Mouse (Mus musculus) CH12.LX (cell line): ENCODE measurements around the gene Tmem97. TPM values are rescaled to one million over a fixed set of nuclear protein-coding genes. Genes with fewer than 3 reads are reported as not detected.

ENCODE experiments used
- DNase-seq: peaks from one replicate; pipeline ENCODE4 v3.0.0-alpha.2; 2013; ENCODE audit errors: extremely low read depth
- H3K27ac ChIP-seq: 2 replicates; pipeline ENCODE4 v1.5.1; 2012; ENCODE audit warnings: low read depth, mild to moderate bottlenecking, control low read depth, moderate library complexity; ENCODE audit not compliant: insufficient read depth
- H3K27me3 ChIP-seq: replicated peaks from 2 replicates; pipeline ENCODE3; 2012; ENCODE audit warnings: inconsistent platforms
- H3K36me3 ChIP-seq, 2 experiments: replicated peaks in 1 of 2; 2 replicates each; pipeline versions ENCODE3 to v1.6.1; 2012; ENCODE audit warnings: inconsistent platforms in 1 of 2, low read length in 1 of 2, mild to moderate bottlenecking in 1 of 2, mixed read lengths in 1 of 2, moderate library complexity in 1 of 2; ENCODE audit not compliant: control insufficient read depth in 1 of 2, insufficient read depth in 1 of 2
- H3K4me1 ChIP-seq, 2 experiments: 2 replicates each; pipeline ENCODE4 v1.6.1; 2012; ENCODE audit warnings: inconsistent platforms in 1 of 2, moderate library complexity in 1 of 2; ENCODE audit not compliant: insufficient read depth in 2 of 2, control insufficient read depth in 1 of 2
- H3K4me2 ChIP-seq: 2 replicates; pipeline ENCODE4 v1.6.1; 2012; ENCODE audit warnings: low read depth, mild to moderate bottlenecking, control low read depth; ENCODE audit not compliant: poor library complexity, insufficient read depth, severe bottlenecking
- H3K4me3 ChIP-seq, 3 experiments: fragments of 150-350 bp in 1 of 3; sonication (generic) in 1 of 3; replicated peaks in 1 of 3; 2 replicates each; pipeline versions ENCODE3 to v1.5.1; 2011 to 2012; ENCODE audit warnings: low read depth in 2 of 3, low read length in 2 of 3, mild to moderate bottlenecking in 2 of 3, moderate library complexity in 2 of 3, control low read depth in 1 of 3, improper control_type of control experiment in 1 of 3, inconsistent platforms in 1 of 3, mixed read lengths in 1 of 3; ENCODE audit not compliant: poor library complexity in 1 of 3
- H3K79me2 ChIP-seq: replicated peaks from 2 replicates; pipeline ENCODE4 v1.6.1; 2012; ENCODE audit warnings: mild to moderate bottlenecking, moderate library complexity; ENCODE audit not compliant: control insufficient read depth, poor library complexity, insufficient read depth, severe bottlenecking; ENCODE audit errors: extremely low read depth
- H3K9ac ChIP-seq: 2 replicates; pipeline ENCODE4 v1.6.1; 2012; ENCODE audit warnings: low read depth, mild to moderate bottlenecking, control low read depth, moderate library complexity; ENCODE audit not compliant: insufficient read depth
- H3K9me3 ChIP-seq: replicated peaks from 2 replicates; pipeline ENCODE3; 2012; ENCODE audit warnings: low read length, inconsistent platforms, mixed read lengths
- BHLHE40 ChIP-seq: IDR thresholded peaks from 2 replicates; pipeline ENCODE4 v1.6.1; 2011; ENCODE audit warnings: mild to moderate bottlenecking, low read depth, low read length, improper control_type of control experiment
- CHD2 ChIP-seq: IDR thresholded peaks from 2 replicates; pipeline ENCODE4 v1.6.1; 2011; ENCODE audit warnings: low read length, improper control_type of control experiment
- CTCF ChIP-seq, 2 experiments: IDR thresholded peaks in 1 of 2; conservative IDR thresholded peaks in 1 of 2; 2 replicates each; pipeline ENCODE4 v1.5.1; 2011 to 2012; ENCODE audit warnings: low read depth in 2 of 2, low read length in 2 of 2, improper control_type of control experiment in 1 of 2, inconsistent platforms in 1 of 2, mild to moderate bottlenecking in 1 of 2, moderate library complexity in 1 of 2
- E2F4 ChIP-seq: IDR thresholded peaks from 2 replicates; pipeline ENCODE4 v1.6.1; 2011; ENCODE audit warnings: low read depth, low read length, improper control_type of control experiment; ENCODE audit not compliant: insufficient replicate concordance
- EP300 ChIP-seq: IDR thresholded peaks from 2 replicates; pipeline ENCODE4 v1.6.1; 2011; ENCODE audit warnings: low read length, improper control_type of control experiment
- JUN ChIP-seq: IDR thresholded peaks from 2 replicates; pipeline ENCODE4 v1.6.1; 2011; ENCODE audit warnings: low read depth, mild to moderate bottlenecking, low read length, improper control_type of control experiment, moderate library complexity; ENCODE audit not compliant: insufficient read depth
- KAT2A ChIP-seq: IDR thresholded peaks from 2 replicates; pipeline ENCODE4 v1.6.1; 2012; ENCODE audit warnings: low read length, improper control_type of control experiment, inconsistent platforms; ENCODE audit not compliant: insufficient replicate concordance
- MAFK ChIP-seq: IDR thresholded peaks from 2 replicates; pipeline ENCODE4 v1.6.1; 2011; ENCODE audit warnings: low read length, improper control_type of control experiment; ENCODE audit not compliant: insufficient replicate concordance
- MAX ChIP-seq: IDR thresholded peaks from 2 replicates; pipeline ENCODE4 v1.6.1; 2011; ENCODE audit warnings: low read length, improper control_type of control experiment
- MAZ ChIP-seq: IDR thresholded peaks from 2 replicates; pipeline ENCODE4 v1.6.1; 2012; ENCODE audit warnings: low read depth, mild to moderate bottlenecking, inconsistent platforms, low read length, improper control_type of control experiment, moderate library complexity
- MEF2A ChIP-seq: IDR thresholded peaks from 2 replicates; pipeline ENCODE4 v1.6.1; 2014; ENCODE audit warnings: low read depth, mild to moderate bottlenecking, inconsistent platforms, low read length, improper control_type of control experiment, borderline replicate concordance
- MXI1 ChIP-seq: IDR thresholded peaks from 2 replicates; pipeline ENCODE4 v1.6.1; 2011; ENCODE audit warnings: mild to moderate bottlenecking, low read depth, low read length, improper control_type of control experiment
- NELFE ChIP-seq: IDR thresholded peaks from 2 replicates; pipeline ENCODE4 v1.6.1; 2011; ENCODE audit warnings: low read depth, low read length, improper control_type of control experiment
- POLR2A ChIP-seq: IDR thresholded peaks from 2 replicates; pipeline ENCODE4 v1.6.1; 2011; ENCODE audit warnings: low read depth, mild to moderate bottlenecking, improper control_type of control experiment, low read length
- RAD21 ChIP-seq: IDR thresholded peaks from 2 replicates; pipeline ENCODE4 v1.6.1; 2011; ENCODE audit warnings: low read depth, mild to moderate bottlenecking, low read length, improper control_type of control experiment, moderate library complexity
- RCOR1 ChIP-seq: conservative IDR thresholded peaks from 2 replicates; pipeline ENCODE4 v1.6.1; 2012; ENCODE audit warnings: low read depth, mild to moderate bottlenecking, inconsistent platforms, low read length, improper control_type of control experiment
- SIN3A ChIP-seq: IDR thresholded peaks from 2 replicates; pipeline ENCODE4 v1.6.1; 2012; ENCODE audit warnings: low read length, improper control_type of control experiment, inconsistent platforms
- SMC3 ChIP-seq: IDR thresholded peaks from 2 replicates; pipeline ENCODE4 v1.6.1; 2011; ENCODE audit warnings: low read depth, low read length, improper control_type of control experiment
- TBP ChIP-seq: conservative IDR thresholded peaks from 2 replicates; pipeline ENCODE4 v1.6.1; 2011; ENCODE audit warnings: low read depth, low read length, improper control_type of control experiment
- UBTF ChIP-seq: IDR thresholded peaks from 2 replicates; pipeline ENCODE4 v1.6.1; 2012; ENCODE audit warnings: low read depth, mild to moderate bottlenecking, inconsistent platforms, low read length, improper control_type of control experiment, moderate library complexity
- ZC3H11A ChIP-seq: IDR thresholded peaks from 2 replicates; pipeline ENCODE4 v1.6.1; 2012; ENCODE audit warnings: low read depth, mild to moderate bottlenecking, inconsistent platforms, low read length, improper control_type of control experiment
- dilution Hi-C: fragments of 300-500 bp; cut with MboI; formaldehyde crosslinking; loops from 2 replicates; pipeline ENCODE4 v1.14.3; 2020; ENCODE audit warnings: low sequenced_read_pairs; ENCODE audit not compliant: extremely low pct_unique_long_range_greater_than_20kb, extremely low pct_ligation_motif_present
- in situ Hi-C: fragments of 300-500 bp; cut with MboI; formaldehyde crosslinking; loops from 3 replicates; pipeline ENCODE4 v1.14.3; 2019; ENCODE audit warnings: low sequenced_read_pairs, low pct_ligation_motif_present, low pct_unique_long_range_greater_than_20kb, mixed read lengths
- polyA plus RNA-seq: library from polyadenylated mRNA; unstranded; fragments of >175 nt; gene quantifications from 2 replicates; pipeline ENCODE4 v1.2.1, GENCODE M21; 2012; ENCODE audit warnings: low read depth; ENCODE audit not compliant: insufficient read length
- total RNA-seq, 2 experiments: library from RNA; depleted of rRNA; stranded (reverse); fragments of 300-350 nt in 1 of 2; fragments of >200 nt in 1 of 2; gene quantifications; 2 replicates each; pipeline ENCODE4 v1.2.3; 2012 to 2014

Gene Tmem97
- total and polyA plus RNA-seq, 3 experiments = 213 to 347 (median 268) TPM

DNA sequence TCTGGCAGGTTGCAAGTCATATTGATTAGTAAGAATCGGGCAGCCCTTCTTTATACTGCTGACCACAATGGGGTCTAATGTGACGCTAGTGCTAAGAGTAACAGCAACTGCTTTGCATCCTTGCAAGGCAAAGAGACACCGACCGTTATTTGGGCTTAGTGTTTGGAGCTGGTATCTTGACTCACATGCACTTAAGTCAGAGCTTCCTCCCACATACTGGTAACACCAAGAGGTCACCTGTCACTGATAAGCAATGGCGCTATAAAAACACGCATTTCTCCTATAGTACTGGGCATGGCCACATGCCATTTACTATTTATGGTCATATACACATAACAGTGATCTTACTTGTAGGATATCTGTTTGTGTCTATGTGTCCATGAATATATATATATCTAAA is 32.3 kb upstream of the Tmem97 start:
- no peak for DNase-seq
- Histone ChIP-seq H3K4me2 (no peak overlapping the region), H3K36me3 (peaks cover 22 to 64% of the 10 kb centered on the region in 2 experiments), H3K9ac (no peak overlapping the region), H3K4me1 (no peaks in the 10 kb centered on the region), H3K27me3 (no peaks in the 10 kb centered on the region), H3K4me3 (no peak overlapping the region), H3K9me3 (no peaks in the 10 kb centered on the region), H3K79me2 (0 out of 2 replicates have a peak, but pooled peaks cover 2% of the 10 kb centered on the region), H3K27ac (no peak overlapping the region)
- TF ChIP-seq MAZ (no peak), SIN3A (no peak), CTCF (conservative IDR thresholded peaks at IDR 0.05 in 1 of 2, IDR thresholded peaks at IDR 0.05 in 1 of 2; ENCODE audit: low read depth in 2 of 2, low read length in 2 of 2) (no peak), TBP (no peak), UBTF (no peak), NELFE (no peak), EP300 (no peak), SMC3 (no peak), BHLHE40 (no peak), ZC3H11A (no peak)
- in situ Hi-C loops (loop anchor here (10.0 kb wide), 1 partner anchor 372 kb away; no protein-coding TSS in a partner anchor), dilution Hi-C loops (no loop called here)

DNA sequence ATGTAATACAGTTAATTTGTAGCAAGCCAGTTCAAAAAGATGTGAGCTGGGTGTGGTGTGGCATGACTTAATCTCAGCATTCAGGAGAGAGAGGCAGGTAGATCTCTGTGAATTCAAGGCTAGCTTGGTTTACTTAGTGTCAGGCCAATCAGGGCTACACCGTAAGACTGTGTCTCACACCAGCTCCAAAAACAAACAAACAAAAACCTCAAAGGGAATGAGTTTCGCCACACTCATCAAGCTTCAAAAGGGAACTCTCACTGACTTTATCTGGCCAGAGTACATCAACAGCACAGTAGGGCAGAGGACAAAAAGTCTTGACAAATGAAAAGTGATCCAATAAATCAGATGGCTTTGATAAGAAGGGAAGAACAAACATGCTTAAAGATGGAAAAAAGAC is 24.4 kb upstream of the Tmem97 start:
- Histone ChIP-seq H3K27me3 (no peaks in the 10 kb centered on the region), H3K4me1 (no peaks in the 10 kb centered on the region), H3K79me2 (no peaks in the 10 kb centered on the region), H3K27ac (no peak overlapping the region), H3K4me2 (no peak overlapping the region), H3K36me3 (peaks cover 20 to 69% of the 10 kb centered on the region in 2 experiments), H3K9me3 (no peaks in the 10 kb centered on the region), H3K9ac (no peak overlapping the region), H3K4me3 (no peak overlapping the region)
- no peak for DNase-seq
- in situ Hi-C loops (loop anchor here (25.0 kb wide), 1 partner anchor 637 kb away; no protein-coding TSS in a partner anchor), dilution Hi-C loops (no loop called here)
- TF ChIP-seq MXI1 (no peak), E2F4 (no peak), MEF2A (no peak), RCOR1 (no peak), POLR2A (no peak), KAT2A (no peak), RAD21 (no peak), ZC3H11A (no peak), JUN (no peak), MAFK (no peak), CHD2 (no peak), MAX (no peak), CTCF (conservative IDR thresholded peaks at IDR 0.05 in 1 of 2, IDR thresholded peaks at IDR 0.05 in 1 of 2; ENCODE audit: low read depth in 2 of 2, low read length in 2 of 2) (no peak), NELFE (no peak)
